Mouse (Mus musculus): ENCODE measurements around the gene Fcrlb. TPM values are rescaled to one million over a fixed set of nuclear protein-coding genes. Genes with fewer than 3 reads are reported as not detected.

Fcrlb gene
- total and polyA plus RNA-seq, 3 experiments = 0.54 TPM; not detected in 2

DNA sequence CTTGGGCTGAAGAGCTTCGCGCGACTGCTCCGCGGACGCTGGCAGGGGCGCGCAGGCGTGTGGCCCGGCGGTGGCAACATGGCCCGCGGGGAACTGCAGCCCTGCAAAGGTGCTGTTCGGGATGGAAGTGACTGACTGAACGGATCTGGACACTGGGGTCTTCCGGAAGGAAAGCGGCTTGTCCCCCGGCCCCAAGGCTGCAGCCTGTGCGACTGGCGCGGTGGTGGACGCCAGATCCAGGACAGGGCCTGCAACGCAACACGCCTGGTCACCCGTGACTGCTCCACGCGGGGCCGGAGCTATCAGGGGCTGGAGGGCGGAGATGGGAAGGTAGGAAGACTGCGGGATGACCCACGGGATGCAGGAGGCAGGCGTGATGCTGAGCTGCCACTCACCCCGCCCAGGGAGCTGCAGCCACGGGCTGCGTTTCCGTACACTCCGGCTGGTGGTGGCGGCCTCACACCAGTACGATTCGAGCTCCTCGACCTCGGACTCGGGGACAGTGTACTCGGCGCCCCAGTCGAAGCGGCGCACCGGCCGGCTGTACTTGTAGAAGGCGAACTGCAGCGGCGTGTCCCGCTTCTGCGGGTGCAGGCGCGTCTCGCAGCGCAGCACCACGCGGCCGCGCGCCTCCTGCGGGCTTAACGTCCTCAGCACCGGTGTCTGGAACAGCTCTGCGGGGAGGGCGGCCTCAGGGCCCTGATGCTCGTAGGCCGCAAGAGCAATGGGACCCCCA, 5.1 kb downstream of the Fcrlb start:
- DNase-seq = peak; percentile 54

- no peak for DNase-seq
Measured at GRCm38 (mm10) chr1:170907111-170907455, 5.7 kb downstream of the Fcrlb start.

GRCm38 (mm10) chr1:170903485-170903884, 9.3 kb downstream of the Fcrlb start:
- no peak for DNase-seq

GRCm38 (mm10) chr1:170901536-170902238, 11.1 kb downstream of the Fcrlb start:
- DNase-seq = peak; percentile 88

GRCm38 (mm10) chr1:170900799-170901467, 11.8 kb downstream of the Fcrlb start:
- peak; percentile 26 for DNase-seq

DNA sequence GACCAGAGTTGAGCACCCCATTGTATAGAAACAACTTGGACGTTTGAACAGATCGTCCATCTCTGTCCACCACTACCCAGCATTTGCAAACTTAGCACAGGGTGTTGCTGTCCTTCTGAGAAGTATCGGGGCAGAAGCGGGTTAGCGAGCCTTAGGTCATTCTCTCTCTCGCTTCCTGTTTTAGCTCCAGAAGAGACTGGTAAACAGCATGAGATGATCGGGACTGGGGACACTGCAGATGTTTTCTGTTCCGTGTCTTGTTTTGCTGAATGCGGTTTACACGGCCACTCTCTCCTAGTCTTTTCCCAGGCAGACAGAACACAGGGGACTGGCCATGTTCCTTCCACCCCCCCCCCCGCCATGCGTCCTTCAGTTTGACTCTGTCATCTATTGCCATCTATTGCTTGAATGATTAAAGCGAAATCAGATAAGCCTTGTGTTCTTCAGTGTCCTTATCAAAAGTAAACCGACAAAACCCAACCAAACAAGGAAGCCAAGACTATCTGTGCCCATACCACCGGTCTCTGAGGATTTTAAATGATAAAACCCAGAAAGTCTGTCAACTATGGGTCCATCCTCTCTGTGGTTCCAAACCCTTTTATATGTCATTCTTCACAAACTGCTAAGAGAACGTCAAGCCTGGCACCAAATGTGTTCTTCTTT, 14.2 kb downstream of the Fcrlb start:
- DNase-seq = no peak

DNA sequence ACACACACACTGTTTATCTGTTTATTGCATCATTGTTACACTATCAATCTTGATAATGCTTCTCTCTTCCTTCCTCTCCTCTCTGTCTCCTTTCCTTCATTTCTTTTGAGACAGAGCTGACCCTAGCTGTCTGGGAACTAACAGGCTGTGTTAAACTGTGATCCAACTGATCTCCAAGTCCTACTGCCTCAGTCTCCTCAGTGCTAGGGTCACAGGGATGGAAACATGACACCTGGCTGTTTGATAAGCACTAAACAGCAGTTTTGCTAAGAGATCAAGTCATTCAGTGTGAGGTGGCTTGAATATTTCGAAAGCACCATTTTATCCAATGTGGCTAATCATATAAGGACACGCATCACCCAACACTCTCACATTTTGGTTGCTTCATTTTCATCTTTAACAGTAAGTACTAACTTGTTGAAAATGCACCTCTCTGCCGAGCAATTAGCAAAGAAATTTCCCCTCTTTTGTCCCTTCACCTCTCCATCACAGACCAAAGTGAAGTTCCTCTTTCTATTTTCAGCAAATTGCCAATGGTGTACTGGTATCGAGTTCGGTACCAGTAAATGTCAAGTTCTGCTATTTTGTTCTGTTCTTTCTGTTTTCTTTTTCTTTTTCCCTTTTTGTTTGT, 16.0 kb downstream of the Fcrlb start:
- DNase-seq = no peak

DNA sequence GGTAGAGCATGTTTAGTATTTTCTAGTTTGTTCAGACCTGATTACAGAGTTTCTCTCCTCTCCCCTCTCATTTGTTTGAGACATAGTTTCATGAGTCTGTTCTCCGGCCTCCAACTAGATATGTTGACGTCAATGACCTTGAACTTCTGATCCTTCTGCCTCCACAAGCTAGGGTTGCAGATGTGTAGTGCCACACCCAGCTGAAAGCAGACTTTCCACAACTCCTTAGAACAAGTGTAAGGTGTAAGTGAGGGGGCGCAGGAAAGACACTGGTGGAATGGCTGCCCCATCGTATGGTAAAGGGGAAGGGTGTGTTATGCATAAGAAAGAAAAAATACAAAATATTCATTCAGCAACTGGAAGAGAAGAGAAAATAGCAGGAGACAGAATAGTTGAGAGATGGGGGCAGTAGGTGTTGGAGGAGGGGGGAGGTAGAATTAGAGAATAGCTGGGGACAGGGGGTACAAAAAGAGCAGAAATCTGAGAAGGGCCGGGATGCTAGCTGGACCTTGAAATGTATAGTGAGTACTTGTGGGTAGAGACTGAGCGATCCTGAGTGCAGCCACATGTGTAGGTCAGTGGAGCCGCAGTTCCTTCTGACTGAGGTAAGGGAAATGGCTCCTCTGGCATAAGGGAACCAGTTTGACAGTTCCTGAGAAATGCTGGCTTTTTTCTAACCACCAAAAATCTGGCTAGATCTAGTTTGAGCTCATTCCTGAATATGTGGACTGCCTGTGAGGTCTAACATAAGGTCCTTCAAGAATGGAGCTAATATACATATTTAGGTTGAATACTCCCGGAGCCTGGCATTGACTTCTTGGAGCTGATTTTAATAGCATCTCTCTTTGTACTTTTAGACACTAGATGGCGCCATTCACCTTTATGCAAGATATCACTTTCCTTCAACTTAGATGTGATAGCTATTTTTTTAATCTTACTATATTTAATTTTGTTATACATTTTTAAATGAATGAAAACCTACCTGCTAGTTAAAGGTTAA, 17.8 kb downstream of the Fcrlb start:
- DNase-seq = no peak

DNA sequence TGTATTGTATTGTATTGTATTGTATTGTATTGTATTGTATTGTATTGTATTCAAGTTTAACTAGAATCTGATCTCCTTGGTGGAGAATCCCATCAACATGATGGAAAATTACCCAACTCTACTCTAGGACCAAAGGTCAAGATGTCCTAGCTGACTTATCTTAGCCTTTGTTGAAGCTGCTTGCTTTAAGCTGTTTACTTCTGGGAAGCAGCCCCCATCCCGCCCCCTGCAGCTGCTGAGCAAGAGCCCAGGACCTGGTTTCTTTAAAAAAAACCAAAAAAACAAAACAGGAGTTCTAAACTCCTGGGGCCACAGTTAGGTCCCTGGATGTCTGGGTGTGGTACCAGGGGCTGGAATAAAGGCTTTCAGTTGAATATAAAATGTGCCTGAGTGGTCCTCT, 20.5 kb downstream of the Fcrlb start:
- no peak for DNase-seq

GRCm38 (mm10) chr1:170891646-170892045, 21.1 kb downstream of the Fcrlb start:
- DNase-seq = no peak

DNA sequence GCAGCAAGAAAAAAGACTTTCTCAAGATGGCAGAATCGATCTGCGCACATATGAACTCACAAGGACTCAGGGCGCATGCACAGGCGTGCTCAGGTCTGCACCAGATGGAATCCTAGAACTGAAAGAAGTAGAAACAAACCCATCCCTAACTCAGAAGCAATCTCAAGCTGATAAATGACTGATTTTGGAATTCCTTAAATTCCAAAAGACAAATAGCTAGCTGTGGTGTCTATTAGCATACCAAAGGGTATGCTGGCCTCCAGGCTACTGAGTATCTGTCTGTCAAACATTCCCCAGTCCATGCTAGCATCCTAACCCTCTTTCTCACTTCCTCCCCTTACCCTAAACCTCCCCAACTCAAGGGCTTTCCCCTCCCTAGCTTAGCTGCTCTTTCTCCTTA, 23.4 kb downstream of the Fcrlb start:
- no peak for DNase-seq

DNA sequence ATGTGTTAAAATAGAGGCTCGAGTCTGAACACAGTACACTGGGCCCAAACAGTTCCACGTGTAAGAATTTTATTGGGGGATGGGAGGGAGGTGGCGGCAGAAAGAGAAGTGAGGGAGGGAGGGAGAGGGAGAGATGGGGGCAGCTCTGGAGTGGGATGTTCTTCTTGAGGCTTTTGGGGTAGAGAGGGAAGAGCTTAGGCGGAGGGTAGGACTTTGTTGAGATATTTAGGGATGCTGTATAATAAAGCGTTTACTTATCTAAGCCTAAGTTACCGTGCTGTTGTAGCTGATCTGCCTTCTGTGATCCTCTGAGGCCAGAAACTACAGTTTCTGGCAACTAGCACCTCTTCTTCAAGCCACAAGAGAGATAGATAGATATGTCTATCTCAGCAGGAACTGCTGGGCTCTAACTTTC, 26.7 kb downstream of the Fcrlb start:
- no peak for DNase-seq

DNA sequence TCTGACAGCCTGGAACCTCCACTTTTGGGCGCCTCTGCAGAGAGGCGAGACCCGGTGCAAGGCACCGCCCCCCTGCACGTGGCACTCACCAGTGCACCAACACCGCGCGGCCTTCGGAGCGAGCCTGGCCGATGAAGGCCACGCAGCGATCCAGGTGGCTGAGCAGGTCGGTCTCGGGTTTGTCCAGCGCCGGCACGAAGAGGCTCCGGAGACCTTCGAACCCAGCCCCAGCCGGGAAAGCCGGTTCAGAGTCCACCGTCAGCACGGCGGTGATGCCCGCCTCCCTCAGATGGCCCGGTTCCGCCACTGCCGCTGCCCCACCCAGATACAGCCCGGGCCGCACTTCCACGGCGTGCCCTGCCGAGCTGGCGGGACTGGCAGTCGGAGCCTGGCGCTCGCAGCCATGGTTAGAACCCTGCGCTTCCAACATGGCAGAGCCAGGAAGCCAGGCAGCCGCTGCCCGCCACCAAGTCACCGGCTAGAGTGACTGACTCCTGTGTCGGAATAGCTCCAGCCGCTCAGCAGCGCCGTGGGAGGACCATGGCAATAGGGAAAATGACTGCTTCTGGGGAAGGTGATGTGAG, 27.7 kb downstream of the Fcrlb start, which contains the start of the genes Gm26620 and Dusp12:
TSS of gene Gm26620 (plus strand) at position 88 of the 584 bp plus-strand sequence.
TSS of gene Dusp12 (minus strand) at position 563 of the 584 bp plus-strand sequence.
- DNase-seq = peak; percentile 92

GRCm38 (mm10) chr1:170884390-170884789, 28.4 kb downstream of the Fcrlb start:
- DNase-seq = no peak

- DNase-seq = no peak
Measured at GRCm38 (mm10) chr1:170882915-170883485, 29.7 kb downstream of the Fcrlb start.

- peak; percentile 58 for DNase-seq
Measured at GRCm38 (mm10) chr1:170876906-170877305, 35.8 kb downstream of the Fcrlb start.

DNA sequence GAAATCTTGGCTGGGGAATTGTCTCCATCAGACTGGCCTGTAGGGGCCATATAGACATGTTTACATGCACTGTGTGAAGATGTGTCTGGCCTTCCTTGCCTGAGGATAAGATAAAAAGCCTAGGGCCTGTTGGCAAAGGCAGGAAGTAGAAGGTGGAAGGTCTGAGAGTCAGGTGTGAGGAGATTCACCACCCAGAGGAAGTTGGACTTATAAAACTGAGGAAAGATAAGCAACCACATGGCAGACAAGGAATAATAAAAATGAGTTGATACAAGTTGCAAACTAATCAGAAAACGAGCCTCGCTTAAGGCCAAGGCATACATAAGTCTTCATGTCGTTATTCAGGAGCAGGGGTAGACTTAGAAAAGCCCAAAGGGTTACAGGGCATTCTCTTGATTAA, 37.1 kb downstream of the Fcrlb start:
- DNase-seq = no peak

GRCm38 (mm10) chr1:170871961-170872360, 40.8 kb downstream of the Fcrlb start:
- DNase-seq = no peak

DNA sequence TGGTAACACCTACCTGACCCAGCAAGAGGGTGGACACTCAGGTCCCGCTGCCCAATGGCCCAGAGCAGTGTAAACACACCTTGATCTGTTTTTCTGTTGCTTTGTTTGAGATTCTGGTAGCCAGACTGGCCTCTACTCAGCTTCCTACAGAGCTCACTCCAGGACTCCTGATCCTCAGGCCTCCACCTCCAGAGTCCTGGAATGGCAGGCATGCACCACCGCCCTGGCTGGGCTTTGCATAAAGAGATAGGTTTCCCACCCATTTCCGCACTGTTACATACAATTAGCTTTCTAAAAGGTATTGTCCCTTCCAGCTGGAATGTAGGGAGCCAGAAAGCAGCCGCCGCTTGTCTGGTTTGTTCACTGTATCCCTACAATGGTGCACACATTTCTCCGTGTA, 41.3 kb downstream of the Fcrlb start:
- no peak for DNase-seq

DNA sequence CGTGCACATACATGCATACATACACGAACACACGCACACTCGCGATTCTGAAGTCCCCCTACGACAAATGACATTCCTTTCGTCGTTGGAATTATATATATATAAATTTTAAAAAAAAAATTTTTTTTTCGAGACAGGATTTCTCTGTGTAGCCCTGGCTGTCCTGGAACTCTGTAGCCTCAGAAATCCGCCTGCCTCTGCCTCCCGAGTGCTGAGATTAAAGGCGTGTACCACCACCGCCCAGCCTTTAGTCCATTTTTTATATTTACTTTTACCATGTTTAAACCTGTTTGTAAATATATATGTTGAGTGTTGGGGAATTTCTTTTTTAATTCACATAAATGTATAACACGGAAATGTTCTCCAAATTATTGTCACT, 43.8 kb downstream of the Fcrlb start:
- DNase-seq = no peak
